ENCODE assay signal across 8 mouse cellular contexts in the genomic region with DNA sequence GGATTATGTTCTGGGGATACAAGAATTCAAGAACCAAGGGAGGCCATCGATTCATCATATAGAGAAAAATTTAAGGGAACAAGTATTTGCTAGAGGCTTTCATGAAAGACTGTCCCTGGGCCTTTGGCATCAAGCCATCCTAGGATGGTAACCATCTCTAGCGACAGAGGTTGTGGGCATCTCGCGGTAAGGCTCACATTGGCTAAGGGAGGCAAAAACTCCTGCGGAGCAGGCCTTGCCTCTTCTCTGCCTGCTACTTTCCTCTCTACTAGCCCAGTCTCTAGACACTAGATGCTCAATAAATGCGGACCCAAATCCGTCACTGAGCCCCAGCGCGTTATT. TPM values are rescaled to one million over a fixed set of nuclear protein-coding genes. Genes with fewer than 3 reads are reported as not detected.
DNase-seq lines count a peak whose midpoint lies in the region; ATAC-seq and TF ChIP-seq lines count a peak whose summit lies in the region.

A gene (plus strand): TSS at position 281 of the 342 bp plus-strand sequence.

- WGBS in forebrain, embryonic 13.5 days = 11% methylated on average over 9 of the region's 9 CpGs
- WGBS in intestine, embryonic 15.5 days = 12% methylated on average over 9 of the region's 9 CpGs
- WGBS in midbrain, embryonic 10.5 days = 11% methylated on average over 9 of the region's 9 CpGs

- H3K9me3 ChIP-seq in forebrain, embryonic 13.5 days (replicated peaks) = no peaks in the 10 kb centered on the region
- H3K9me3 ChIP-seq in intestine, embryonic 15.5 days = no peaks in the 10 kb centered on the region
- no peaks in the 10 kb centered on the region for H3K9me3 ChIP-seq in midbrain, embryonic 10.5 days (replicated peaks)

- no peaks in the 10 kb centered on the region for H3K36me3 ChIP-seq in forebrain, embryonic 13.5 days (ENCODE audit: poor library complexity, severe bottlenecking)
- no peaks in the 10 kb centered on the region for H3K36me3 ChIP-seq in intestine, embryonic 15.5 days
- H3K36me3 ChIP-seq in midbrain, embryonic 10.5 days = no peaks in the 10 kb centered on the region

- peak within 1 kb of the TSS; percentile 95 for H3K9ac ChIP-seq in forebrain, embryonic 13.5 days
- H3K9ac ChIP-seq in intestine, embryonic 15.5 days = peak within 1 kb of the TSS; percentile 59

- H3K4me2 ChIP-seq in forebrain, embryonic 13.5 days = peak within 1 kb of the TSS; percentile 95
- H3K4me2 ChIP-seq in intestine, embryonic 15.5 days (replicated peaks) = peak within 1 kb of the TSS; percentile 90

- DNase-seq in layer of hippocampus, adult 2 months (ENCODE audit: low spot score in 2 of 2) = no peak
- no peak for DNase-seq in layer of hippocampus, adult 9-10 months (ENCODE audit: low spot score)
- DNase-seq in adrenal gland, postnatal 14 days = peak; percentile 53
- no peak for DNase-seq in midbrain, embryonic 10.5 days (ENCODE audit: low spot score)
- no peak for DNase-seq in spleen, postnatal 36 days (ENCODE audit: low spot score in 2 of 2)

- peaks cover 22% of the 10 kb centered on the region for H3K4me1 ChIP-seq in forebrain, embryonic 13.5 days
- peaks cover 17% of the 10 kb centered on the region for H3K4me1 ChIP-seq in intestine, embryonic 15.5 days (replicated peaks)
- peaks cover 40% of the 10 kb centered on the region for H3K4me1 ChIP-seq in midbrain, embryonic 10.5 days

- H3K4me3 ChIP-seq in layer of hippocampus, adult 2 months = peak within 1 kb of the TSS; percentile 81
- peak within 1 kb of the TSS; percentile 87 for H3K4me3 ChIP-seq in forebrain, embryonic 13.5 days
- peak within 1 kb of the TSS; percentile 65 for H3K4me3 ChIP-seq in intestine, embryonic 15.5 days (replicated peaks)
- H3K4me3 ChIP-seq in midbrain, embryonic 10.5 days = peak within 1 kb of the TSS; percentile 80

- peak within 1 kb of the TSS; percentile 99 for H3K27ac ChIP-seq in layer of hippocampus, adult 2 months
- peak within 1 kb of the TSS; percentile 95 for H3K27ac ChIP-seq in forebrain, embryonic 13.5 days
- H3K27ac ChIP-seq in intestine, embryonic 15.5 days = peak within 1 kb of the TSS; percentile 67
- peak within 1 kb of the TSS; percentile 92 for H3K27ac ChIP-seq in midbrain, embryonic 10.5 days (replicated peaks)

- H3K27me3 ChIP-seq in forebrain, embryonic 13.5 days = no peaks in the 10 kb centered on the region
- peaks cover 28% of the 10 kb centered on the region for H3K27me3 ChIP-seq in intestine, embryonic 15.5 days (replicated peaks)
- H3K27me3 ChIP-seq in midbrain, embryonic 10.5 days (ENCODE audit: low read depth, poor library complexity, severe bottlenecking) = peaks cover 55% of the 10 kb centered on the region

- no peak for TF ChIP-seq CTCF in layer of hippocampus, adult 2 months (conservative IDR thresholded peaks at IDR 0.05)

- no peak for ATAC-seq in forebrain, embryonic 13.5 days
- no peak for ATAC-seq in intestine, embryonic 15.5 days
- no peak for ATAC-seq in megakaryocyte-erythroid progenitor cell, adult 5-6 weeks (replicated peaks; ENCODE audit: low FRiP score, low TSS enrichment, poor library complexity, severe bottlenecking)

RNA-seq across cellular contexts. Expression of the gene that starts here (rescaled TPM):
- 100 to 1,000 TPM; 662 to 678 TPM for total RNA-seq in layer of hippocampus, adult 2 months (2021)
- total RNA-seq in adrenal gland, postnatal 14 days (2021) = 39.3 and 44.6 TPM in 2 replicates
- polyA plus RNA-seq in forebrain, embryonic 13.5 days (2015; fragmentation: Nextera tagmentation; extraction: Ambion mirVana) = 86.2 and 99.4 TPM in 2 replicates
- 13.8 TPM in 2 replicates for polyA plus RNA-seq in intestine, embryonic 15.5 days (2015; fragmentation: Nextera tagmentation; extraction: Ambion mirVana)
- polyA plus RNA-seq in midbrain, embryonic 10.5 days (2016; fragmentation: Nextera tagmentation; extraction: Ambion mirVana) = 13.1 and 25.4 TPM in 2 replicates
- not detected in 2 replicates for total RNA-seq in megakaryocyte-erythroid progenitor cell, adult 5-6 weeks (2014; fragmentation: Nextera tagmentation)
- total RNA-seq in megakaryocyte-erythroid progenitor cell, adult 5-6 weeks (2017) = not detected in 2 replicates

Comparison
In these comparisons a context has a peak if more than half of its experiments do, and no peak if none do; other contexts are left out.
1. RNA of the gene that starts here (total RNA-seq): 662 to 678 TPM in layer of hippocampus, adult 2 months and 39.3 to 44.6 TPM in adrenal gland, postnatal 14 days; not detected in megakaryocyte-erythroid progenitor cell, adult 5-6 weeks; every median in the first group is over 10 times any median in the second.
2. RNA of the gene that starts here (total RNA-seq): 662 to 678 TPM in layer of hippocampus, adult 2 months; 39.3 to 44.6 TPM in adrenal gland, postnatal 14 days; every median in the first group is over 10 times any median in the second.
3. Peak in every context shown above with its lines, with median percentiles within 50 percentile points of each other: H3K27ac ChIP-seq and H3K4me3 ChIP-seq.